Mouse (Mus musculus) cerebellum, adult 18-20 months (tissue): ENCODE measurements around the gene Reep3.

Experiments used
- DNase-seq, 2 experiments: peaks; one replicate each; pipeline ENCODE4 v3.0.0; 2021

Gene Reep3

DNA sequence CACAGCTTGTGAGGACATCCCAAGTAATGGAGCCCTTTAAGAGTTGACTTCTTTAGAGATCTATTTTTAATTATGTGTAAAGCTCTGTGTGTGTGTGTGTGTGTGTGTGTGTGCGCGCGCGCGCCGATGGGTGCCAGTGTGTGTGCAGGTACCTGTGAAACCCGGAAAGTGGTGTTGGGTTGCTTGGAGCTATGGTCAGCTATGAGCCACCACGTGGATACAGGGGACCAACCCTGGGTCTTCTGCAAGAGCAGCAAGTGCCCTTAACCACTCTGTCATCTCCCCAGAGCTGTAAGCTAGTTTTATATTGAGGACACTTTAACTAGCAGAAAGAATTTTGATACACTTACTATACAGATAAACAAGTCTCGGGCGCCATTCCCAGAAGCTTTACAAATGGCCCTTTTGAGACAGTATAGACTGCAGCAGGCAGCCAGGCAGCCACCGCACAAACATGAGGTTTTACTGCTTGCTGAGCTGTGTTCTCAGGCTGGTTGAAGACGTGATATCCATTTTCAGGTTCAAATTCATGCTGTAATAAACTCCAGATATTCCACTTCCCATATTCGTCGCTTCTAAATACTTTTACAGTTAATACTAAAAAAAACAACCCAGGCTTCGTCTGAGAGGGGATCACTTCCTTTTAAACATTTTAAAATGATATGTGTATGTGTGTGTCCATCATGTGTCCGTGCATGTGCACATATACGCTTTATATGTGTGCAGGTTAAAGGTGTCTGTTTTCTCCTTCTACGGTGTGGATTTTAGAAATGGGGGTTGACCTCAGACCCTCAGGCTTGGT lies 15.3 kb downstream of the Reep3 start:
- no peak for DNase-seq

DNA sequence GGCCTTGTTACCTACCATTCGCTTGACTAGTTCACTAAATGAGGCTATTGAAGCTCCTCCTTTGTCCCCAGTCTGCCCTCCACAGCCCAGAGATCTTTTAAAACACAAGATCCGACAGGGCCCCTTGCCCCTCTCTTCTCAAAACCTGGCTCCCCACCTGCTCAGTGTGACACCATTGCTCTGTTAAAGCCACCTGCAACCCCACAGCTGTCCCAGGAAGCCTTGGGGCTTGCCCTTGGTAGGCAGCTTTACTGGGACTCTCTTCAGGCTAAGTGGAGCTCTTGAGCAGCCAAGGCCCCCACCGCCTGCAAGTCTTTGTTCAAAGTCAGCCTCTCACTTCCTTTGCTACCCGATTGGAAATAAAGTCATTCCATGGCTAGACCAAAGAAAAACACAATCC lies 17.7 kb downstream of the Reep3 start:
- no peak for DNase-seq

DNA sequence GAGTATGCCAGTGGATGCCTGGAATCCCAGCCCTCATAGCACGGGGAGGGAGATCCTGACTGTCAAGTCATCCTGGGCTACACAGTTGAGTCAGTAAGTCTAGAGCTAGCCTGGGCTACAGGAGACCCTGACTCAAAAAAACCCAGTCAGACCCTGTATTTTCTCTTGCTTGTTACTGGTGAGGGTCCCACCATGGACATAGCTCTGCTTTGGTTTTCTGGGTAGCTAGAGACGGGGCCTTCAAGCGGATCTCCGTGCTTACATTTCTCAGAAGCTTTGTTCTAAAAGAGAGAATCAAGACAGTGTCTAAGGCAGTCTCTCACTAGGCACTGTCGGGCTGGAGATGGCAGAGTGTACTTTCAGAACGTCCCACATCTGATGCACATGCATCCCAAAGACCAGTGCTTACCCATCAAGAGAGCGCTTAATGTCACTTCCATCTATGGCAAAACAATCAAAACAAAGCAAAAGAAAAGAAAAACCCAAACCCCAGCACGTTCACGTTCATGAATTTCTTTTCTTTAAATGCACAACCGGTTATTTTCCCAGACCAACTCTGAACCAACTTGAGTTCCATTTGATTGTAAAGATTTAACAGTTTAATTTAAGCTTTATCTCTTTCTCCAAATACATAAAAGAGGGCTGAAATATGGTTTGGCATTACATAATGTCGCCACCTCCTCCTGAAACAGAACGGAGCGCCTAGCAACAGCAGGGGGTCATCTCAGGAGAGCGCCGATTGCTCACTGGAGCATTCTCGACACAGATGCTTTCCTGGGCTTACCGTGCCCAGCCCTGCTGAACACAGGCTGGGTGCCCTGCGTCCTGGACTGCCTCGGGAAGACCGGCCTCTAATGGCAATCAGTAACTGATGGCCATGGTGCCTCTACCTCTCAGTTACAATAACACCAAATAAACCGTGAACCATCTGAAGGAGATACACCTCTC lies 20.5 kb downstream of the Reep3 start:
- peak; percentile 86 to 89 for DNase-seq

DNA sequence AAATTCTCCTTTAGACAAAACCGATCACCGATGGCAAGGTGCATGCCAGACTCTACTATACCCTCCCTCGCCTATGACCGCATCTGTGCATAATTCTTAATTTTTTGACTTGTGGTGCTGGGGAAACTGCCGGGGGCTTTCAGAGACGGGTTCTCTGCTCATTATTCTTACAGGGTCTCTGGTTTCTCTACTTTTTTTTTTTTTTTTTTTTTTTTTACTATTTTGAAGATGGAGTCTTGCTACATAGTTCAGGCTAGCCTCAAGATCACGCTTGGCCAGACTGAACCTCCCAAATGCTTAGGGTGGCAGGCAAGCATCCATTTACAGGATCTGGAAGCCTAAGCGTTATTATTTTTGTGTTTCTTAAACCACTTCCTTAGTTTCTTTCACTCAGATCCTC lies 23.2 kb downstream of the Reep3 start:
- DNase-seq, result no peak

DNA sequence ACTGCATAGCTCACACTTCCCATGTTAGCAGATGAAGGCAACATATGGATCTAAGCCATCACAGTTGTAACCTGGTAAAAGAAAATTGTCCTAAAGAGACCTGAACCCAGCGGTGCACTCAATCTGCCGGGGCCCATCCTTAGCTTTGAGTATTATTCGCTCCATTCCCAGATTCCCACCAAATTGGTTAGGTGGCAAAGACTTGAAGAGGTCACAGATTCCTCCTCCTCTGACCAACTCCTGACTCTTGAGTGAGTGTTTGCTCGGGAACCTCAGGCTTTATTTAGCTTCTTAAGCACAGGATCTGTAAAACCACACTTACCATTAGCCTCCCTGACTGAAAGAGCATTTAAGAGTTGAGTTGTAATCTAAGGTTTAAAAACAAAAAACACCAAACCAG lies 24.1 kb downstream of the Reep3 start:
- no peak for DNase-seq

DNA sequence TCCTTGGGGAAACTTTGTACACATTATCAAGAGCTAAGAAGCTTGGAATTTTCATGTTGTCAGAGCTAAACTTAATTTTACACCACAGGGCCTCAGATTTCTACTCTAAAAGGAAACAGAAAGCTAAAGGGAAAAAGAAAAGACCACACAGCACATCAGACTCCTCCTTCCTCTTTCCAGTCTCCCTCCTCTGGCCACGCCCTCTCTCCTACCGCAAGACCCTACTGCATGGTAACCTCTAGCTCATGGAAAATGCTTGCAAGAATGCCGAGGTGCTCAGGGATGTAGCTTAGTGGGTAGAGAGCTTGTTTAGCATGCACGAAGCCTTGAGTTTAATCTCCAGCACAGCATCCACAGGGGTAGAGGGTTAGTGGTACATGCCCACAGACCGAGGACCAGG lies 24.9 kb downstream of the Reep3 start:
- no peak for DNase-seq

DNA sequence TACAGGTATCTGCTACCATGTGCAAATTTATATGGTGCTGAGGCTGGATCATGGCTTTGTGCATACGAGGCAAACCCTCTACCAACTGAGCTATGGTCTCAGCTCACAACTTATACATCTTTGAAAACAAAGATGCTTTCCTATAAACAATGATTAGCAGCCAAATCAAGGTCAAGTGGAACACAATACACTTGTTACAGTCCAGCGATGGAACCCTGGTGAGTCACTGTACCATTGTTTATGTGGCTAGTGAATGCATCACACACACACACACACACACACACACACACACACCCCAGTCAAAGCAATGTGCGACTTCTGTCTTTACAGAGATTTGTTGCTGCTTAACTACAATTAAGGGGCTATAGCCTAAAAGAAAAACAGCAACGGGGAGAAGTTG lies 25.4 kb downstream of the Reep3 start:
- no peak for DNase-seq

DNA sequence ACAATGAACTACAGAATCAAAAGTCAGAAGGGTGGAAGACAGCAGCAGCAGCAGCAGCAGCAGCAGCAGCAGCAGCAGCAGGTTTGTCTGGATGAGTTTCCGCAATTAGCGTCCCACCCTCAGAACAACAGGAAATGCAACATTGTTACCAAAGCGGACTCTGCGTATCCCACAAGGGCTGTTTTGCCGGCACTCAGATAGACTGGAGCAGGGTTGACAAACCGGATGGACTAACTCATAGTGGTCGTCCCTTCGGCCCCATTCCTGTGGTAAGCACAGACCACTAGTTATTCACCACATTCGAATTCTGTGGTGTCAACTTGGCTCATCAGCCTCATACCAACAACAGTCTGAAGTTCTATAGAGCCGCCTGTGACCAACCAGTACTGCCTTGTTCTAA lies 27.7 kb downstream of the Reep3 start:
- no peak for DNase-seq

DNA sequence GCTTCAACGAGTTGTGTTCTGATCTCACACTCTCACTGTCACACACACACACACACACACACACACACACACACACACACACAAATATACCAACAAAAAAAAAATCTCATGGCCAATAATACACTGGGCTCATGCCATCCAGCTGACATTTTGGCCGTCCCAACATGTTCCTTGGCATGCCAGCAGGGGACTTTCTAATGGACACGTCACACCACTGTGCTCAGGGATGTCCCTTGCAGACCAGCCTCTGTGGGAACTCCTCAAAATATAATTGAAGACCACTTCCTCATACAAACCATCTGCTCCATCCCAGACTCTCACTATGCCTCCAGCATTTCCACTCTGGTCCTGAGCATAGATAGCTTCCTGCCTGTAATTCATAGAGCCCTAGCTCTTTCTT lies 30.3 kb downstream of the Reep3 start:
- no peak for DNase-seq

DNA sequence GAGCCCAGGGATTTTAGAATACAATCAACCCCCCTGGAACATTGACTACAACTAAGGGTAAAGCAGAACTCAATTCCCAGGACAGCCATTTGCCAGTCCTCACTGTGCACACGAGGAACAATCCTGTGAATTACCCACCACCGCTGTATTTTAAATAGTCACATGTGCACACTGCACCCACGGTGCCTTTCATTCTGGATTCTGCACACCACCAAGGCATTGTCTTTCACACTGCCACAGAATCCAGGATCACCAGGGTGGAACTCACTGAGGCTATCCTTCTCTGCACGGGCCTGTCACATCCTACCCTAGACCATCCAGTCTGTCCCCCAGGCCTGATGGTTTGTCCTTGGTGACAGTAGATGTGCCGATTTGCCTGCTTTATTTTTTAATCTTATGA lies 30.8 kb downstream of the Reep3 start:
- DNase-seq, result no peak

DNA sequence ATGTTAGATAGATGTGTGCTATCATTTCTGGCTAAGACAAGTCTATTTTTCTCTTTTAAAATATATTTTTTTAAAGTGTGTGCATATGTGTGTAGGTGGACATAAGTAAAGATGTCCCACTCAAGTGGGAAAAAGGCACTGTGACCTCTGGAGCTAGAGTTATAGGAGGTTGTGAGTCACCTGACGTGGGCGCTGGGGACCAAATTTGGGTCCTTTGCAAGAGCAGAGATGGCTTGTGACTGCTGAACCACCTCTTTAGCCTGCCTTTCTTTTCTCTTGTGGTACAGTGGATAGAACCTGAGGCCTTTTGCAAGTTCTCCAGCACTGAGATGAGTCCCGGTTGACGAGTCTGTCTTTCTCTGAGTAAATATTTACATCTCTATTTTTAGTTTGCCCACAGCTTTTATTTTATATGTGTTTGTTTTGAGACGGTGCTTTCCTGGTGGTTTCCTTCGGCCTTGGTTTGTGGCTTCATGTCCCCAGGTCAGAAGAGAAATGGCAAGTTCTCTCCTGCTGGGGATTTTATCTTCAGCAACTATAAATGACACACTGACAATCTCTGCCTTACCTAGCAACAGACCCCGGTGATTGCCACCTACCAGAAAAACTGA lies 31.4 kb downstream of the Reep3 start:
- DNase-seq, result no peak

DNA sequence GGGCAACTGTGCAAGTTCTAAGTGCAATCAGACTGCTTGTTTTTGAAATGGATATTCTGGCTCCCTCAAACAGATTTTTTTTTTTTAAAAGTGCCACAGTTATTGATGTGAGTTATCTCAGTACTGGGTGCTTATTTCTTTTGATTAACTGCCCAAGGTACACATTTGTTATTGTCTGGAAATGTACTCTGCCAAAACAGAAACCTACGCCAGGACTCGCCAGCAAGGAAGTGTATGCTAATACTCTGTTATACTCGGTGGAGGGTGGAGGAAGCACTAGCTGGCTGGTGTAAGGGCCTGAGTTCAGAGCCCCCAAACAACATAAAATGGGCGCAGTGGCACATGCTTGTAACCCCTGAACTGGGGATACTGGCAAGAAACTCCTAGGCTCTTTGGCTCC lies 34.9 kb downstream of the Reep3 start:
- DNase-seq, result peak in 1 of 2 experiments; percentile 41

DNA sequence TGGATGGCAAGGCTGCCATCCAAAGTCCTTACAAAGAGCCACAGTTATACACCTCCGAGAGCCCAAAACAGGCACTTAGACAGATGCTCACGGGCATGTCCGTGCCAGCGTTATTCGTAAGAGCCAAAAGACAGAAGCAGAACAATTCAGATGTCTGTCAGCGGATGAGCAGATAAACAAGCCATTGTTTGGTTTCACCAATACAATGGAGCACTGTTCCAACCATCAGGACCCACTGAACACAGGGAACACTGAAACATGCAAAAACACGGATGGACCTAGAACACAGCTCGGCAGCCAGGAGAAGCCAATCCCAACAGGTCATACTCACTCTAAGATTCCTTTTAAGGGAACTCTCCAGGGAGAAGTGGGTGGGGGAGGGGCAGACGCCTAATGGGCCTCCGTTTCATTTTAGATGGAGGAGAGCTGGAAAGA lies 35.4 kb downstream of the Reep3 start:
- DNase-seq, result peak in 1 of 2 experiments; percentile 50

DNA sequence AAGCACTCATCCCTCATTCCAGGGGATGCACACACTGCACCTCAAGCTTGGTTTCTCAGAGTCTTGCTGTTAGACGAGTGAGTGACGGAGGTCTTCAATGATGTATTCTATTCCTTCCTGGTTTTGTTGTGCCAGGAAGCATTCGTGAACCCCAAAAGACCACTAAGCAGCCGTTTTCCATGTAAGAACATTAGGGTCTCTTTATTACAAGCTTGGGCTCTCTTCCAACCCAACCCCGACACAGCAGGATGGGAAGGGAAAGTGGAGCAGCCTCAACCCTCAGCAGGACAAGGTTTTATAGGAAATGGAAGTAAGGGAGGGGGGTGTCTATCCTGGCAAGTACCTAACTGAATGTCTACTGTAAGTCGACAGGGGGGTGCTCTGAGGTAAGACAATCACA lies 38.0 kb downstream of the Reep3 start:
- no peak for DNase-seq

DNA sequence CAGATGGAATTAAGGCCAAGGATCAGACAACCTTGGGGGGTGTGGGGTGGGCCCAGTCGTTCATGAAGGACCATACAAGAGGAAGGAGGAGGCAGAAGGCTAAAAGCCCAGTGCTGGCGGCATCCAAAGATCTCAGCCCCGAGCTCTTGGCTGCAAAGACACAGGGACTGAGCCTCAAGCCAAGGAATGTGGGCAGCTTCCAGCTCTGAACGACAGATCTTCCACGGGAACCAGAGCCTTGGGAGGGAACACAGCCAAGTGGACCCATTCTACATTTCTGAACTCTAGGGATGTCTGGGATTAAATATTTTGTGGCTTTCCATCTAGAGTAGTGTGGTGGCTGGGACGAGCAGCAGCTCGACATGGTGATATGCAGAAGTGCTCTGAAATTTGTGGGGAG lies 38.4 kb downstream of the Reep3 start:
- DNase-seq, result peak; percentile 82 to 87

DNA sequence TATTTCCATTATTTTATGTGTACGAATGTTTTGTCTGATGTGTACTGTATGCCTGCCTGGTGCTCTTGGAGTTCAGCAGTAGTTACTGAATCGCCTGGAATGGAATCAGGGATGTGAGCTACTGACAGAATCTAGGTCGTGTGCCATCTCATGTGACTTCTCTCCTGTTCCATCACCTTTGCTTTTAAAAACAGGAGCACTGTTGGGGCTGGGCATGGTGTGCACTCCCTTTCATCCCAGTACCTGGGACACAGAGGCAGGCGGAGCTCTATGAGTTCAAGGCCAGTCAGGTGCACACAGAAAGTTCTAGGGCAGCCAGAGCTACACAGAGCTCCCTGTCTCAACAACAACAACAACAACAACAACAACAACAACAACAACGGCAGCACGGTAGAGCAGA lies 39.0 kb downstream of the Reep3 start:
- peak in 1 of 2 experiments; percentile 44 for DNase-seq

DNA sequence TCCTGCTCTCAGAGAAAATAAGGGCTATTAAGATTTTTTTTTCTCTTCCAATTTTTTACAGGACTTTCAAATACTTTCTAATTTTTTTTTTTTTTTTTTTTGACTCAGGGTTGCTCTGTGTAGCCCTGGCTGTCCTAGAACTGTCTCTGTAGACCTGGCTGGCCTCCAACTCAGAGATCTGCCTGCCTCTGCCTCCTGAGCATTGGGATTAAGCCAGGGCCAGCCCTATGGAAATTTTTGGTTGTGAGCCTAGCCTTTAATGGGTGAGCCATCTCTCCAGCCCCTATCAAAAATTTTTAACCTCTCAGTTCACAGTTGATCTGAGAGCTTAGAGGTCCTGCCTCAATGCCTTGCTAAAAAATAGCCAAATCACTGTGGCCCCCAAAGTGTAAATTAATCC lies 39.5 kb downstream of the Reep3 start:
- DNase-seq, result no peak

DNA sequence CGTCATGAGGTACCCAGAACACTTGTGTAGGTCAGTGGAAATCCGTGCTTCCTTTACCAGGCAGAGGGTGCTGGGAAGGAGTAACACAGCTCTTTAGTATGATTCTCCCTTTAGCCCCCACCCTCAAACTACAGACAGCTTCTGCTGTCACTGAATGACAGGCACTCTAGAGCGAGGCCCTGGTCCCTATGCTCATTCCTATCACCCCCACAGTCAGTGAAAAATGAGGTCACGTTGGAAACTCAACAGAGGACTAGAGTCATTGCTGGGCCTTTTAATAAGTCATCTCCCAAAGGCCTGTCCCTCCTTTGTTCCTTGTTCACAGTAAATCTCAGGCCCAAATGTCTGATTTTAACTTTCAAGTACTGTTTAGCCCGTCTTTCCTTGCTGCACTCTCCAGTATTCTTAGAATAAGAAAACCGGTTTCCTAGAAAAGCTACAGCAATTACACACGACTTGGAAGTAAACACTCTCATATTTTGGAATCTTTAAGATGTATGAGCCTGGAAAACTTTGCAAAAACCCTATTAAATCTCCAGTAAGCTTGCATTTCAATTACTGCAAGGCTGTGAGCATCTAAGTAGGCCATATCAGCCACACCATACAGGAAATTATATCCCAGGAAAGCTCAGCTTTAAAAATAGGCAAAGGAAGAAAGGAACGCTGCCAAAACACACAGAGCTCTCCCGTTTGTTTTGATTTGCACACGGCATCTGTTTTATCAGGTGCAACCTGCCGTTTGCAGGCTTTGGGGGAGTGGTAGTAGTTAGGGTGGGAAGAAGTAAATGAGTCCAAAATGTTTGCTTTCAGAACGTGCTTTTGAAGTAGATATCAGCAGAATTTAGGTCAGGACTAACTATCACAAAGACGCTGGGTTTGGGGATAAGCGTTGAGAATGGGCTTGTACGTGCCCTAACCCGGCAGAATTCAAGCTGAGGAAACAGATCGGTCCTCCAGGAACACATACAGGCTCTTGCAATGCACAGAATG lies 40.6 kb downstream of the Reep3 start:
- DNase-seq, result peak; percentile 74 to 80

DNA sequence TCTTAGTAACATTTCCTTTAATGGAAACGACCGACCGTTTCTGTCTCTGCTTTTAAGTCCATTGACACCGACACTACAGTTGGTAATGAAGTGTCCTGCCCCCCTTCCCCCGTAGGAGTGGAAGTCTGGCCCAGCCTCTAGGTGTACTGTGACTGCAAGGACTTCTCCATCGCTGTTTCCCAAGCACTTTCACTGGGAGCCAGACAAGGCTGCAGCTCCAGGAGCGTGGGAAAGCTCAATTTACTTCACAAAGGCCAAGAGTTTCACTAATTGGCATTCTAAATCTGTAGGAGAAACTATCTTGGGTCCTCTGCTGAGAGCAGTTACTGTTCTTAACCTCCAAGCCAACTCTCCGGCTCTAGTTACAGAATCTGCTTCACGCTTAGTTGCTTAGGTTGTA lies 43.3 kb downstream of the Reep3 start:
- DNase-seq, result no peak

DNA sequence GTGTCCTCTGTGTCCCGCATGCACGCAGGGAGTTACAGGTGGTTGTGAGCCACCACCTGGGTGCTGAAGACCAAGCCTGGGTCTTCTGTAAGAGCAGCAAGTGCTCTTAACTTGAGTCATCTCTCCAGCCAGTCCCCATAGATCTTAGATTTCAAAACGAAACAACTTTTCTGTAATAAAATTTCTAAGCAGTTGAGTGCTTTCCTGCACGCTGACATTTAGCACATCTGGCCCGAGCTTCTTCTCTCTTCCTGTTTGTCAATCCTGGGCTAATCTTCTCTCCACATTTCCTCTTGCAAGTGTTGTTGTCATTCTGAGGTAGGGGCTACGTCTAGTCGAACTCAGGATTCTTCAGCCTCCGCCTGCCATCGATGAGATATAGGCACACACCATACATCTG lies 44.3 kb downstream of the Reep3 start:
- no peak for DNase-seq

DNA sequence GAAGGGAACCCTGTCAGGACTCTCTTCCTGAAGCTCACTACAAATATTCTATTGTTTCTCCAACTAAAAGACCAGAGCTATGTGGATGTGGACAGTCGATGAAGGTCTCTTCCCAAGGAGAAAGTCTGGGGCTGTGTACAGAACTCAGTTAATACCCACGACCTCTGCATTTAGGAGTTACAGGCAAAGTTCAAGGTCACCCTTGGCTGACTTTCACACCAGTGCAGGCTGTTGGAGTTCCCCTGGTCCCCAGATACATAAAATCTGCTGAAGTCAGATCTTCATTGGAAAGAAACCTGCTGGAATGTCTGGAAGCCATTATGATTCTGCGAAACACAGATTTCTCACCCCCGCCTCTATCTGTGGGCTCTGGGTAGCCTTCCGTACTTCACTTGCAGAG lies 45.3 kb downstream of the Reep3 start:
- DNase-seq, result no peak

DNA sequence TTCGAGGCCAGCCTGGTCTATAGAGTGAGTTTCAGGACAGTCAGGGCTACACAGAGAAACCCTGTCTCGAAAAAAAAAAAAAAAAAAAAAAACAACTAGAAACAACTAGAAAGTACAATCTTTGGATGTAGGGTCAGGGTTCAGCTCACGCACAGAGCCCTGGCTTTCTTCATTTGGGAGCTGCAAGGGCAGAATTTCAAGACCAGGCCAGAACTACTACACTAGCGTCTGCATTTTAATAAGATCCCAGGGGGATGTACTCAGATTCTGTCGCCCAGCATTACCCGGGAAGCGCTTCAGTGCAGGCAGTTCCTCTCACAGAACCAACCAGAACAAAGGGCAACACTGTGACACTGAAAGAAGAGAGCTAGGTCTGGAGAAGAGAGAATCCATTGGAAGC lies 46.0 kb downstream of the Reep3 start:
- no peak for DNase-seq
